Mouse (Mus musculus) right cerebral cortex, adult 2 months (tissue): Measurements from ENCODE around the gene Kalrn.

Experiments
- DNase-seq, 2 experiments: peaks; one replicate each; pipeline ENCODE4 v3.0.0; 2021 to 2022; ENCODE audit warnings: low spot score in 2 of 2

Kalrn gene

GRCm38 (mm10) chr16:34504250-34504649, 69.1 kb downstream of the Kalrn start:
- peak; percentile 60 to 62 for DNase-seq

- no peak for DNase-seq
Measured at GRCm38 (mm10) chr16:34502110-34502509, 71.2 kb downstream of the Kalrn start.

DNA sequence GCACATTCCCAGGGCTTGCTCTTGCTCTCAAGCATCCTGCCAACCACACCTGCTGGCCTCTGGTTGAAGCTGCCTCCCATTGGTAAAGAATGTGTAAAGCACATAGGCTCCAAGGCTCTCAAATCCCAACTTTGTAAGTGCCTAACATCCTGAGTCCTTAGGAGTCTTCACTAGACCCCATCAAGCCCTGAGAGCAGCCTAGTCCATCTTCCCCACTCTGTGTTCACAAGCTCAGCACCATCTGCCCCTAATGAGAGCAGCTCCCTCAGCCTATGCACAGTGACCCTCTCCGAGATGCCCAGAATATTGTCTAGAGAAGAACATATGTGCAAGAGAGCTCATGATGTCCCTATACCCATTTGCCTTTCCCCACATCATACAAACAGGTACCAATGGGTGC, 78.6 kb downstream of the Kalrn start:
- no peak for DNase-seq

DNA sequence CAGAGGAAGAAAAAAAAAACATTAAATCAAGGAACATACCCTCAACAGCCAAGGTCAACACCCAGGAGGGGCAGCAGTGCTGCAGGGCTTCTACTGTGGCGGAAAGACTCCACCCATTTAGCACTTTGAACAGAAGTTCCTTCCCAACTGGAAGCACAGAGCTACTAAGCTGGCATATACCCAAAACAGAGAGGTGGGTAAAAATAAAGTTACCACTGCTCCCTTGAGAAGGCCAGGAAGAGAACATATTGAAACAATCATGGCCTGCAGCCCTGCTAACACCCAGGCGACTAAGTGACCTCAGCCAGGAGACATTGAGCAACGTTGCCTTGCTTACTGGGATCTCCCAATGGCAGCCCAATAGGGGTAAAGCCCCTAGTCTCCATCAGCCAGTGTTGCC, 79.4 kb downstream of the Kalrn start:
- DNase-seq: no peak

DNA sequence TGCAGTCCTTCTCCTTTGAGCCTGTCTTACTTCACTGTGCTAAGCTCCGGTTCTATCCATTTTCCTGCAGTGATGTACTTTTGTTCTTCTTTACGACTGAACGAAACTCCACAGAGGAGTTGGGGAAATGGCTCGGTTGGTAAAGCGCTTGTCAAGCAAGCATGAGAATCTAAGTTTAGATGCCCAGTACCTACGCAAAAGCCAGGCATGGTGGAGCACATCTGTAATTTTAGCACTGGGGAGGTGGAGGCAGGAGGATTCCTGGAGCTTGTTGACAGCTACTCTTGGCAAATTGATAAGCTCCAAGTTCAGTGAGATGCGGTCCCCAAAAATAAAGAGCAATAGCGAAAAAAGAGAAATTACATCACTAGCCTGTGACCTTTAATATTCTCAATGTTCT, 82.1 kb downstream of the Kalrn start:
- peak in 1 of 2 experiments; percentile 45 for DNase-seq

GRCm38 (mm10) chr16:34490506-34490905, 82.8 kb downstream of the Kalrn start:
- DNase-seq: peak in 1 of 2 experiments; percentile 42

GRCm38 (mm10) chr16:34489805-34490325, 83.5 kb downstream of the Kalrn start:
- DNase-seq: no peak

GRCm38 (mm10) chr16:34487823-34488222, 85.5 kb downstream of the Kalrn start:
- no peak for DNase-seq

DNA sequence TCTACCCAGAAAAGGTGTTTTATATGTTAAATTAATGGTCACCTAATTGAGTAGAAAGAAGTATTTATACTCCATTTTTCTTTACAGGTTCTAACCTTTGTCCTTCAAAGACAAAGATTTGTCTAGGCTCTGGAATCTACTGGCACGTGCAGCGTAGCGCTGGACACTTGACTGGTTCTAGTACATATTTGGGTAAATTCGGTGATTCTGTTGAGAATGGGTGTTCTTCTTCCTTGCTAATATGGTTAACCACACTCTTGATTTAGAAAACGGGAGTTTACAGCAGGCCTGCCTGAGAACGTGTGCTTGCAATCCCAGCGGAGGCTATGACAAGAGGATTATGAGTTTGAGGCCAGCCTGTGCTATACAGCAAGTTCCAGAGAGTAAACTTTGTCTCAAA, 86.1 kb downstream of the Kalrn start:
- DNase-seq: no peak

- no peak for DNase-seq
Measured at GRCm38 (mm10) chr16:34485483-34485882, 87.8 kb downstream of the Kalrn start.

DNA sequence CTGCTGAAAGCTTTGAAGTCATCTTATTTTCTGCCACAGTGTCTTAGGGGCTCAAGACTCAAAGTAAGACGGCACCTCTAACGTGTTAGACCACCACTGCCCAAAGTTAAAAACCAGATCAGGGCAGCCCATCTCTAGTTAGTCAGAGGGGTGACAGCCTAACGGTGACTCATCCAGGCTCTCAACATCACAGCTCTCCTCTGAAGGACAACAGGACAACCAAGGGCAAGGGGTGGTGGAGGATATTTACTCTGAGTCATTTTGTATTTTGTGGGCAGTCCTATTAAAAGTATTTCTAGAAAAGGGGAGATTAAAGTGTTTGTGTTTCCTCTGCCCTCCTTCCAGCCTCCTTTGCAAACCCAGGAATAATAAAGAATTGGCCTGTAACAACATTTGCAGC, 88.4 kb downstream of the Kalrn start:
- DNase-seq: no peak

- no peak for DNase-seq
Measured at GRCm38 (mm10) chr16:34484213-34484612, 89.1 kb downstream of the Kalrn start.

DNA sequence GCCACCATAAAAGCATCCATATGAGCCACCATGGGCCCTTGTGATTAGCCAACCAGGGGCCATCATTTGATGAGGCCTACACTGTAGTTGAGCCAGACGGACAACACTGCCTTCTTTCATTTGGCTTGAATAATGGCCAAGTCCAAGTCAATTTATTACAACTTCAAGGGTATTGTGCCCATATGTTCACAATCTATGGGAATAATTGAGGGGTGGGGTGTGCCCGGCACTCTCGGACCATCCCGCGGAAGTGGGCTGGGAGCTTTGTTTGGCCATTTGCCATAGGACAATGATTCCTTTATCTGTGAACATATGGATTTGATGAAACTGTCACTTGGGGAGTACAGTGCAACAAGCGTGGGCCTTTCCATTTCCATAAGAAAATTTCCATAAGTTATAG, 89.6 kb downstream of the Kalrn start:
- DNase-seq: no peak

- no peak for DNase-seq
Measured at GRCm38 (mm10) chr16:34474741-34475140, 98.6 kb downstream of the Kalrn start.

- no peak for DNase-seq
Measured at GRCm38 (mm10) chr16:34473891-34474290, 99.4 kb downstream of the Kalrn start.

- DNase-seq: no peak
Measured at GRCm38 (mm10) chr16:34471441-34471840, 101.9 kb downstream of the Kalrn start.

- no peak for DNase-seq
Measured at GRCm38 (mm10) chr16:34470343-34470742, 103.0 kb downstream of the Kalrn start.

DNA sequence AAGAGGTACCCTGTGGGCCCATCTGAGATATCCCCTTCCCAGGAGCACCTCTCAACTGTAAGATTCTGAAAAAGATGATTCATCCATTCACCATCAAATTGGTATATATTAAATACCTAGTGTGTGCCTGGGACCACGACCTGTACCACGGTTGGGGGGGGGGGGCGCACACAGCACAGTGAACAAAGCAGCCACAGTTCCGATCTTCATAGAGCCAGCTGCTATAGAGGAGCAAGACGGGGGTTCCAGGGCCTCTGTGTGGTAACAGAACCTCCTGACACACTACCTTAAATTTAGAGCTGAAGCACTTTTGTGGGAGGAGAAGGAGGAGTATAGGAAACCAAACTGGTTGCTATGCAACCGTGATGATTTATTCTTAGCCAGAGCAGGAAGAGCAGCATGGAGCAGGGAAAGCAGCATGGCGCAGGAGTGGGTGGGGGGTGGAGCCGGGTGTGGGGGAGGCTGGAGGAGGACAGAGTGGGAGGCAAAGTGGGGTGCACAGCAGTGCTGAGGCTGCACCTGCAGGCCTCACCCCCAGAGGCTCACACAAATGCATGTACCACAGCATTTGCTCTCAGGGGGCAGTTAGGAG, 104.0 kb downstream of the Kalrn start:
- peak; percentile 67 to 72 for DNase-seq

DNA sequence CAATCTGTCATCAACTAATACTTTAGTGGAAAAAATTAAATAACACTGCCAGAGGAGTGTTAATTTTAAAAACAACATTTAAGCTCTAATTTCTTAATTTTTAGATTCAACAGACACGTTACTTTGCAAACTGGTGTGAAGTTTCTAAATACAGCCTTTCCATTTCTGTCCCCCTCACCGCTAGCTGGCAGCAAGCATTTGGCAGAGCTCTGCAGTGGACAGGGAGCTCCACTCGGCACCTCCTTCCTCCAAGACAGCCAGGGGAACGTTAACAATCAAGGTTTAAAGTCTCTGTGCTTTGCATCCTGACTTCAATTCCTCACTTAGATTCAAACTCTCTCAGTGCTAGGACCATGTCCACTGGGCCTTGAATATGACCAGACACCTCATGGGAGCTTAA, 106.7 kb downstream of the Kalrn start:
- DNase-seq: no peak

- no peak for DNase-seq
Measured at GRCm38 (mm10) chr16:34456314-34456713, 117.0 kb downstream of the Kalrn start.

DNA sequence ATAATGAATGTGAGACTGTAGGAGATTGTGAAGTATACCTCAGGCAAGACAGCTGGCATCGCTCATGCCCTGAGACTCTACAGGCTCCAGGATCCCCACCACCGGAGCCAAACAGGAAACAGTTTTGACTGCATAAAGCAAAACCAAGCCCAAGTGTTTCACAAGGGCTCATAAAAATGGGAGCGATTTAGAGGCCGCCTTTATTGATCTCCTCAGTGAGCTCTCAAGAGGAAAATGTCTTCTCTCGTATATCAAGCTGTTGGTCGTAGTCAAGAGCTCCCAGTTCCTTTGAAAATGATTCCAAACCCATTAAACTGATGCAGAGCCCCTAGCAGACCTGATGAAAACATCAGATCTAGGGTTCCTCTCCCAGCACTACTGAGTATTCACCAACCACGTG, 127.7 kb downstream of the Kalrn start:
- DNase-seq: no peak

DNA sequence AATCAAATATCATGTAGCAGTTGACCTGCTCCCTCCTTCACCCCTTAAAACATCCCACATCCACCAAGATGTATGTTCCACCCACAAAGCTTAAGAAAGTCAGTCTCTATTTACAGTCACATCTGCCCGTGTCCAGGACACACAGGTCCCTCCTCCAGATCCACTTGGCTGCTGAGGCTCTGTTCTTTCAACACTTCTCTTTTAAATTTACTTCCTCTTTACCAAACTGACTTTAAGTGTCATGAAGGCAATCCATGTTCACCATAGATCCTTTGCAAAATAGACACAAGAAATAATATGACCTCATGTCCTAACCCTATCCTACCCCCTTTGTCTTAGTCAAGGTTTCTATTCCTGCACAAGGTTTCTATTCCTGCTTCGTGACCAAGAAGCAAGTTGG, 131.6 kb downstream of the Kalrn start:
- DNase-seq: no peak

DNA sequence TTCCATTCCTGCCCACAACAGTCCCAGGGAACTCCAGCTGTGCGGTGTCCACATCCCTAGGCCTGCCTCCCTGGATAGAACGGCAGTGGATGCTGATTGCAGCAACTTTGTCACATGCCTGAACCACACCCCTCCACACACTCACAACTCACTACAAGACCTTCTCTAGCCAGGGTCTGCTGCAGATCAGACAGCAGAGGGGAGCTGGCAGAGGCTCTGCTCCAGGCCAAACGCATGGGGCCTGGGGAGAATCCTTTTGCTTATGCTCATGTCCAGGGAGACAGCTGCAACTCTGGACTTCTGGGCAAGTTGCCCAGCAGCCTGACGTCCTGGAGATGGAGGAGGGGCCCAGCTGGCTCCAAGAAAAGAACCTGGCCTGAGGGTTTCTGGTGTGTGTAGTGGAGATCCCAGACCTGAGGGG, 132.3 kb downstream of the Kalrn start:
- peak in 1 of 2 experiments; percentile 54 for DNase-seq

DNA sequence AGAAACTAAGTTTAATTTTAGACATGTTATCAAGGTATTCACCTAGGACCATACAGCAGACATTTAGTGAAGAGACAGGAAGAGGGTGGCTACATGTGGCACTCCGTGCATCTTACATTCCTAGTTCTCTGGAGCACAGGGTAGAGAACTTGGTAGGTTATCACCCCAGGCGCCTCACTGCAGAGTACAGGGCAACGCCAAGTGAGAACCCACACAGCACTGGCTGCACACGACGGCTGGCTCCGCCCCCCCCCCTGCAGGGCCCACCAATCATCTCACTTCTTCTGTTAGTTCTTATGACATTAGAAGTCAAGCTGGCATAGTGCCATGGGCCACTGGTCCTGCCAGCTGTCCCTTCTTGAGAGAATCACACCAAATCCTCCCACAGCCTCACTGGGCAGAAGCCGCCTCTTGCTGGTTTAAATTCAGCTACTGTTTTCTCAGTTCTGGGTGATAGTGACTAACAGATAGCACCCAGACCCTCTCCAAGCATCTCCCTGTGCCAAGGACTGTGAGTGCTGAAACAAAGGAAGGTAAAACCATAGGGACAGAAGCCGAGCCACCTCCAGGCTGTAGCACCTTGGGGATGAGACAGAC, 133.2 kb downstream of the Kalrn start:
- peak; percentile 73 to 76 for DNase-seq
